Mouse (Mus musculus) bone marrow, adult 2 months (tissue): ENCODE measurements around the gene Hmcn2.

Experiments used
- CTCF ChIP-seq: fragments of 200-500 bp; IDR thresholded peaks from 2 replicates; pipeline ENCODE4 v1.5.1; 2011; ENCODE audit warnings: low read length, control low read depth; ENCODE audit not compliant: control insufficient read depth, insufficient read depth
- POLR2A ChIP-seq: fragments of 200-500 bp; IDR thresholded peaks from 2 replicates; pipeline ENCODE4 v1.6.1; 2011; ENCODE audit warnings: low read depth, mild to moderate bottlenecking, control low read depth, low read length, borderline replicate concordance; ENCODE audit not compliant: control insufficient read depth

GRCm38 (mm10) chr2:31278483-31278882 lies 35.7 kb upstream of the Hmcn2 start:
- no peak for TF ChIP-seq CTCF
- TF ChIP-seq POLR2A = no peak
